ENCODE assay signal across 17 mouse cellular contexts in genomic region chr7:49565798-49566197, GRCm38 (mm10).
DNase-seq lines count a peak whose midpoint lies in the region; ATAC-seq and TF ChIP-seq lines count a peak whose summit lies in the region.
"Had no signal": no experiment of that assay in that cellular context is flagged by ENCODE, and none has a peak within 500 bp of the region (broad histone marks: within the 10 kb centered on the region; RNA-seq: fewer than 3 reads in every experiment).

No protein-coding gene starts in this region.

- H3K4me1 ChIP-seq in heart, embryonic 10.5 days = peaks cover 45% of the 10 kb centered on the region
- H3K4me1 ChIP-seq in heart, postnatal 0 days (ENCODE audit: control insufficient read depth, insufficient read depth) = peaks cover 13% of the 10 kb centered on the region; the same call in 1 of the 2 replicates
- H3K4me1 ChIP-seq in limb, embryonic 12.5 days (replicated peaks) = peaks cover 21% of the 10 kb centered on the region
- peaks cover 17% of the 10 kb centered on the region for H3K4me1 ChIP-seq in limb, embryonic 10.5 days

- ATAC-seq in heart, postnatal 0 days (ENCODE audit: insufficient read depth, low read depth) = no peak
- ATAC-seq in limb, embryonic 12.5 days (ENCODE audit: insufficient number of reproducible peaks, insufficient read depth, low FRiP score, low TSS enrichment, low read depth) = no peak
- no peak for ATAC-seq in CD4-positive, CD25-positive, alpha-beta regulatory T cell, adult 4 months
- ATAC-seq: liver, postnatal 0 days; midbrain, embryonic 13.5 days had no signal

- peak overlapping the region; percentile 71 for H3K27ac ChIP-seq in heart, embryonic 10.5 days
- H3K27ac ChIP-seq in heart, postnatal 0 days (ENCODE audit: low read depth) = peak overlapping the region; percentile 16; the same call in 1 of the 2 replicates
- 0 out of 2 replicates have a peak overlapping the region, but pooled peaks have one; percentile 23 for H3K27ac ChIP-seq in limb, embryonic 12.5 days
- H3K27ac ChIP-seq in limb, embryonic 10.5 days = no peak overlapping the region
- H3K27ac ChIP-seq: midbrain, embryonic 13.5 days; neural tube, embryonic 13.5 days had no signal

- WGBS in heart, embryonic 10.5 days = 78% methylated on average over 11 of the region's 11 CpGs
- 57% methylated on average over 11 of the region's 11 CpGs for WGBS in heart, postnatal 0 days
- 80% methylated on average over 11 of the region's 11 CpGs for WGBS in limb, embryonic 12.5 days
- 90% methylated on average over 11 of the region's 11 CpGs for WGBS in limb, embryonic 10.5 days

- H3K4me3 ChIP-seq in heart, embryonic 10.5 days = no peak overlapping the region
- H3K4me3 ChIP-seq in heart, postnatal 0 days (ENCODE audit: low read depth, low read length) = no peak overlapping the region
- no peak overlapping the region for H3K4me3 ChIP-seq in limb, embryonic 12.5 days (replicated peaks)
- H3K4me3 ChIP-seq in limb, embryonic 10.5 days = no peak overlapping the region
- H3K4me3 ChIP-seq: midbrain, embryonic 13.5 days; neural tube, embryonic 13.5 days had no signal

- DNase-seq in heart, embryonic 10.5 days (ENCODE audit: low spot score) = no peak
- no peak for DNase-seq in heart, adult 18-20 months
- no peak for DNase-seq in heart, postnatal 0 days (ENCODE audit: low spot score)
- no peak for DNase-seq in heart, postnatal 4 days
- no peak for DNase-seq in limb, embryonic 10.5 days (ENCODE audit: low spot score)
- DNase-seq: adrenal gland, adult 2 months; kidney, adult 18-20 months; kidney, postnatal 4 days; layer of hippocampus, postnatal 36 days; liver, postnatal 0 days; lung, postnatal 10 days; spleen, adult 18-20 months; thymus, postnatal 25 days had no signal

- no peak overlapping the region for H3K4me2 ChIP-seq in heart, postnatal 0 days (ENCODE audit: low read depth, low read length)
- no peak overlapping the region for H3K4me2 ChIP-seq in limb, embryonic 12.5 days
- H3K4me2 ChIP-seq: midbrain, embryonic 13.5 days; neural tube, embryonic 13.5 days had no signal

- no peak for TF ChIP-seq CTCF in heart, postnatal 0 days (IDR thresholded peaks at IDR 0.05; ENCODE audit: low read depth)

- no peak for TF ChIP-seq EP300 in heart, postnatal 0 days (IDR thresholded peaks at IDR 0.05; ENCODE audit: low read depth)

- no peak overlapping the region for H3K9ac ChIP-seq in heart, postnatal 0 days (replicated peaks; ENCODE audit: low read depth, low read length)
- H3K9ac ChIP-seq in limb, embryonic 12.5 days (replicated peaks) = no peak overlapping the region
- H3K9ac ChIP-seq: liver, postnatal 0 days; midbrain, embryonic 13.5 days; neural tube, embryonic 13.5 days had no signal

- H3K9me3 ChIP-seq in heart, embryonic 10.5 days = no peaks in the 10 kb centered on the region
- no peaks in the 10 kb centered on the region for H3K9me3 ChIP-seq in heart, postnatal 0 days (replicated peaks; ENCODE audit: control insufficient read depth, low read length)
- H3K9me3 ChIP-seq in limb, embryonic 12.5 days = no peaks in the 10 kb centered on the region
- no peaks in the 10 kb centered on the region for H3K9me3 ChIP-seq in limb, embryonic 10.5 days (replicated peaks)
- H3K9me3 ChIP-seq: midbrain, embryonic 13.5 days; neural tube, embryonic 13.5 days had no signal

- H3K27me3 ChIP-seq in heart, embryonic 10.5 days (ENCODE audit: insufficient read depth, poor library complexity, severe bottlenecking) = no peaks in the 10 kb centered on the region
- H3K27me3 ChIP-seq in heart, postnatal 0 days (ENCODE audit: control insufficient read depth, insufficient read depth, low read length) = no peaks in the 10 kb centered on the region
- H3K27me3 ChIP-seq in limb, embryonic 12.5 days = no peaks in the 10 kb centered on the region
- no peaks in the 10 kb centered on the region for H3K27me3 ChIP-seq in limb, embryonic 10.5 days (ENCODE audit: low read depth, poor library complexity, severe bottlenecking)
- H3K27me3 ChIP-seq: midbrain, embryonic 13.5 days; neural tube, embryonic 13.5 days had no signal

- H3K36me3 ChIP-seq in heart, embryonic 10.5 days = peaks cover 86% of the 10 kb centered on the region
- H3K36me3 ChIP-seq in heart, postnatal 0 days (replicated peaks; ENCODE audit: control insufficient read depth, insufficient read depth, low read length) = peaks cover 74% of the 10 kb centered on the region
- peaks cover 15% of the 10 kb centered on the region; the same call in 1 of the 2 replicates for H3K36me3 ChIP-seq in limb, embryonic 12.5 days
- H3K36me3 ChIP-seq in limb, embryonic 10.5 days = peaks cover 9% of the 10 kb centered on the region; the same call in 1 of the 2 replicates
